Mouse (Mus musculus) kidney, adult 9 months (tissue): ENCODE results near the gene Eno1.

ENCODE experiments used
- DNase-seq: peaks from one replicate; pipeline ENCODE4 v3.0.0; 2022

Eno1 gene

GRCm38 (mm10) chr4:150228581-150229348 is 7.8 kb upstream of the Eno1 start:
- DNase-seq: no peak

- DNase-seq: no peak
Measured at GRCm38 (mm10) chr4:150229747-150230390, 6.7 kb upstream of the Eno1 start.

DNA sequence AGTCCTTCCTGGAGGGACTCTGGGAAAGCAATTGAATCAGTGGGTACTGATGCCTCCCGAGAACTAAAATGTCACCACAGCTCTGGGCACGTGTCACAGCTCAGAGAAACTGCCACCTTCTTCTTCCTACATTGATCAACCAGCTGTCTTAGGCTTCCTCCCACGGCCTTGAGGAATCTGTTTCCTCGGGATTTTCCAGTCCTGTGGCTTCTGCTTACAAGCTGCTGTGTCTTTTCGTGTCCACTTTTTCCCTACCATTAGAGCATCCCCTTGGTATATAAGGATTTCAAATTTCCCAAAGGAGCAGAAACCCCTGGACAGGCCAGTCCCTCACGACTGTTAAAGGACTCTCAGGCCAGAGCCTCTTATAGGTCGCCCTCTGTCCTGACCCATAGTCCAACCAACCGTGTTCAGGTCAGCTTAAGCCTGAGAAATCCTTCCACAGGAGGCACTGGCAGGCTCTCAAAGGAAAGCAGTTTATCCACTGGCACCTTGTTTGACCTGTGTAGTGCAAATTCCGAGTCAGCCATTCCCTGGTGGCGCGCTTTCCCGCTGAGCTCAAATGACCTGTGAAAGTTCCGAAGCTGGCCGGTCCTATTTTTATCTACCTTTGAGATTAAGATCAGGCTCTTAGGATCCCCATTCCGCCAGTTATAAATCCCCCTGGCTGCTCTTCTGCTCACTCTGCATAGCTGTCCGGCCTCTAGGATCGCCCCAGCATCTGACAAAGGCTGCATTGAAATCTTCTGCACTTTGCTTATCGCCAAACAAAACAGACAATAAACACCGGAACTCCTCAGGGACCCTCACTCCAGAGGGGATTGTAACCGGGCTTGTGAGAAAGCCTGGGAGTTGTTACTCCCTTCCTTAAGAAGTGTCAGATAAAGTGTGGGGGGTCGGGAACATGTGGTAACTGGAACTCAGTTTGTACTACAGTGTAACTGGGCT is 5.8 kb upstream of the Eno1 start:
- DNase-seq: peak; percentile 95

DNA sequence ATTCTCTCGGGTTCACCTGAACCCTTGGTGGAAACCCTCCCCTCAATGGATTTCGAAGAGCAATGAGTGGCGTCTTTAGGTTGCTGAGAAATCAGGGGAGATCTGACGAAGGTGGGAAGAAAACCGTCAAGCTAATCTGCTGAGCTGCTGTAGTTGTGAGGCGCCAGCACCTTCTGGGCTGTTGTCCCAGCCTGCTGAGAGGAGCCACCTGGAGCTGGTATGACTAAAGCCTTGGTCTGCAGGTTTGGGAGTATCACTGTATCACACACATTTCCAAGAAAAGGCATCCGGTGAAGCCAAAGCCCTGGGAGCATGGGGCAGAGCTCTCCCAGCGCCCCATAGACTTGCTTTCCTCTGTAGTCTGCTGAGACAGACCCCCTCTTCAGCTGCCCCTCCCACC is 4.7 kb upstream of the Eno1 start:
- no peak for DNase-seq

GRCm38 (mm10) chr4:150234599-150235327 is 1.8 kb upstream of the Eno1 start:
- no peak for DNase-seq

DNA sequence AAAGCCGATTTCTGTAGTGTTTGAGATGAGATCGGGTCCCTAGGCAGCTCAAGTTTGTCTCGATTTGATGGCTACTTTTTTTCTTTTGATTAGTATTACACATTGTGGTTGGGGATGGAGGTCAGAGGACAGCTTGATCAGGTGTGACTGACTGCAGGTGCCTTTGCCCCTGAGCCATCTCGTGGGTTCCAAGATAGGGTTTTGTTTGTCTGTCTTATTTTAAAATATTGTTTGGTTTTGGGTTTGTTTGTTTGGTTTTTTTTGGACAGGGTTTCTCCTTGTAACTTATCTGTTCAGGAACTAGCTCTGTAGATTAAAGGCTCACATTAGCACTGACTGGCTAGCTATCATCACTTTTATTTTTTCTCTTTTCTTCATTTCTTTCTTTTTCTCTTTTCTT is 936 bp upstream of the Eno1 start:
- no peak for DNase-seq

DNA sequence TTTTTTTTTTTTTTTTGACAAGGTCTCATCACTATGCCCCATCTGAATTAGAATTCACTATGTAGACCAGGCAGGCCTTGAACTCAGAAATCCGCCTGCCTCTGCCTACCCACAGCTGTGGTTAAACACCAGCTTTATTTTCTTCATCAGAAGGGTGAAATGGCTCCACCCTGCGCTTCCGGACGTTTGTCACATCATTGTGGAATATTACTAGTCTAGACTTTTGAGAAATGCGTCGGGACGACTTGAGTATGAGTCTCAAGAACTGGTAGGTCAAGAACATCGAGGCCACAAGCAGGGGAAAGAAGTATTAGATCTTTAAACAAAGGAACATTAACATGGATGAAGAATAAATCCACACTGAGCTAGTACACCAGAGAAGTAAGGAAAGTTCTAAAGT is 490 bp upstream of the Eno1 start:
- no peak for DNase-seq

GRCm38 (mm10) chr4:150237636-150238361 is 1.3 kb downstream of the Eno1 start:
- no peak for DNase-seq

GRCm38 (mm10) chr4:150238433-150239086 is 2.0 kb downstream of the Eno1 start:
- peak; percentile 57 for DNase-seq

- no peak for DNase-seq
Measured at GRCm38 (mm10) chr4:150239087-150239480, 2.6 kb downstream of the Eno1 start.

- no peak for DNase-seq
Measured at GRCm38 (mm10) chr4:150239503-150239902, 3.0 kb downstream of the Eno1 start.

GRCm38 (mm10) chr4:150239951-150240368 is 3.4 kb downstream of the Eno1 start:
- DNase-seq: peak; percentile 97

DNA sequence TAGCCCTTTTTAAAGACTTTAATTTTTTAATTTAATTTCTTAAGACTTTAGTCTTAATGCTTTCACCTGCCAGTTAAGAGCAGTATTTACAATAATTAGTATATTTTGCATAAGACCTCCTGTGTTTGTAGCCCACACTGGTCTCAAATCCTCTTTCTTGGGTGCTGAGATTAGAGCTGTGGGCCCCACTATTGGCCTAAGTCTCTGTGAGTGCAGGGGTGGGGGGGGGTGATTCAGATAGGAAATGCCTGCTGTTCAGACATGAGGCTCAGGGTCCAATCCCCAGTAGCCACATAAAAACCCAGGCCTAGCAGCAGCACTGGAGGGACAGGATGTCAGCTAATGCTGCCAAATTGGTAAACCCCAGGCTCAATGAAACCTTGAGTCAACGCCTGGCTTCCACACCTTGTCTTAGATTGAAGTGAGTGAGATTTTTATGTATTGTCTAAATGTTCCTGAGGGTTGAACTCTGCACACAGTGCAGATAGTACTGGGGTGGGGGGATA is 3.9 kb downstream of the Eno1 start:
- no peak for DNase-seq

- DNase-seq: no peak
Measured at GRCm38 (mm10) chr4:150241708-150242107, 5.2 kb downstream of the Eno1 start.

DNA sequence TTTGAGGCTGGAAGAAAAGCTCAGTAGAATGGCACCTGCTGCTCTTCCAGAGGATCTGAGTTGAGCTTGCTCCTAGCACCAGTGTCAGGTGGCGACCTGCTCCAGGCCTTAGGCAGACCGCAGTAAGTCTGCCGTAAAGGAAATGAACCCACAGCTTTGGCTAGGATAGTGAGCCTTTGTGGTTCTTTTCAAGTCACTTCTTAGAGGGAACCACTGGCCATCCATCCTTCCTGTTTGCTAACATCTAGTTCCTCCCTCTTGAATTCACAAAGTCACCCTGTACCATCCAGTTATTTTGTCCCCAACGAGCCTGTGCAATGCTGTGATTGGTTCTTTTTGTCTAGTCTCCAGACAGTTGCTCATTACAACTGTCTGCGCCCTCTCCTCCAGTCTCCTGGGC is 6.2 kb downstream of the Eno1 start:
- no peak for DNase-seq

DNA sequence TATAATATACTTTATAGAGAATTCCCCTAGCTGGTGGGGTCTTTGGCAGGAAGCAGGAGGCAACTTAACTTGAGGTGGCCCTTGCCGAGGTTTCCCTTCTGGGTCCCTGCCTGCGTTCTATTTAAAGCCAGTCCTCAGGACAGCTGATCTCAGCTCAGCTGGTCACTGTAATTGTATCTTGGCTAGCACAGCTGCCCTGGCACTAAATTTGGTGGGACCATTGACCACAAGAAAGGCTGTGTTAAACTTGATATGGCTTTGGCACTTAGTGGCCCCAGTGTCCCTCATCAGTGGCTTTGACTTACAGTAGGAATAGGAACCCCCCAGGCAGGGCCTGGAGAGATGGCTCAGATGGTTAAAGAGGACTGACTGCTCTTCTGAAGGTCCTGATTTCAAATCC is 9.4 kb downstream of the Eno1 start:
- no peak for DNase-seq

GRCm38 (mm10) chr4:150248009-150248408 is 11.5 kb downstream of the Eno1 start:
- peak; percentile 75 for DNase-seq

- no peak for DNase-seq
Measured at GRCm38 (mm10) chr4:150248917-150249316, 12.4 kb downstream of the Eno1 start.

GRCm38 (mm10) chr4:150249731-150250270 is 13.3 kb downstream of the Eno1 start:
- DNase-seq: no peak

DNA sequence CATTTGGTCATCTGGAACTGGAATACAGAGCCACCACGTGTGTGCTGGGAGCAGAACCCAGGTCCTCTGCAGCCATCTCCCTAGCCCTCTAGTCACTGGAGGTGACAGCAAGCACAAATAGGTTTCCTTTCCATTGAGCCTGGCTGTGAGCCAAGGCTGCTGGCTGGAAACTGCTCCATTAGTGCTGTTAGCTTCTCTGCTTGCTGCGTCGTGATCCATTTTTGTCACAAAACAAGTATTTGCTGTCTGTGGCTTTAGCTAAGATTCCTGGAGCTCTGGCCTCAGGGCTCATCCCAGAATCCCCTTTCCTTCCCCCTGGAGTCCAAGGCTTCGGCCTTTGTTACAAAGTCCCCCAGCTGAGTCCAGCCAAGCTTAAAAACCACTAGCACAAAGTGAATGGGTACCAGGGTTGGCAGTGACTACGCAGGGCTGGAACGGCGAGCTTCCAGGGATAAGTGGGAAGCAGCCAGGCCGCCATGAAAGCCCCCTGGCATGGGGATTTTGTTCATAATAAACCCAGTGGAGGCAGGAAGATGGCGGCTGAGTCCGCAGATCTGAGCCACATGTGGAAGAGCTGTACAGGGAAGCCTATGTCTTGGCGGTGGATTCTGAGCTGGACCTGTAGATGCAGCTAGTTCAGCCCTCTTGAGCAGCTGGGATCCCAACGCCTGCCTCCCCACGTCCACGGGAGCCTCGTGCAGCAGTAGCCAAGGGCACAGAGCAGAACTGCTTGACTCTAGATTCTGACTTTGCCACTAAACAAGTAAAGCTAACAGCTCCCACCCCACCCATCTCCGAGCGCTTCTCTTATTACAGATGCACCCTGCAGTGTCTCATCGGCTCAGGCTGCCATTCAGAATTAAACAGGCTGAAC is 14.3 kb downstream of the Eno1 start:
- DNase-seq: peak; percentile 89
